Mouse (Mus musculus): ENCODE data around the gene Gpc6. TPM values are rescaled to one million over a fixed set of nuclear protein-coding genes. Genes with fewer than 3 reads are reported as not detected.

The Gpc6 gene
- polyA plus RNA-seq, 1 experiment from 2014 or later = 4.4 TPM

GRCm38 (mm10) chr14:117831267-117831666 lies 906.2 kb downstream of the Gpc6 start:
- Histone ChIP-seq H3K27ac (ENCODE audit: low read length) (no peak overlapping the region), H3K9me3 (replicated peaks; ENCODE audit: control insufficient read depth, low read length) (no peaks in the 10 kb centered on the region), H3K4me1 (ENCODE audit: control insufficient read depth, low read depth, low read length) (no peaks in the 10 kb centered on the region), H3K4me3 (ENCODE audit: low read depth, low read length) (no peak overlapping the region), H3K36me3 (ENCODE audit: control insufficient read depth, insufficient read depth) (no peaks in the 10 kb centered on the region), H3K9ac (ENCODE audit: low read depth, low read length) (no peak overlapping the region), H3K27me3 (ENCODE audit: control insufficient read depth, insufficient read depth, low read depth, low read length) (no peaks in the 10 kb centered on the region), H3K4me2 (ENCODE audit: low read depth, low read length) (no peak overlapping the region)
- ATAC-seq (ENCODE audit: low read depth) = no peak
- 68% methylated on average over 8 of the region's 8 CpGs for WGBS (ENCODE audit: insufficient replicate concordance)

- H3K27ac ChIP-seq (ENCODE audit: low read length) = no peak overlapping the region
- 56% methylated on average over 4 of the region's 4 CpGs for WGBS (ENCODE audit: insufficient replicate concordance)
- no peaks in the 10 kb centered on the region for H3K9me3 ChIP-seq (replicated peaks; ENCODE audit: control insufficient read depth, low read length)
- ATAC-seq (ENCODE audit: low read depth) = no peak
- H3K4me2 ChIP-seq (ENCODE audit: low read depth, low read length) = no peak overlapping the region
- no peaks in the 10 kb centered on the region for H3K27me3 ChIP-seq (ENCODE audit: control insufficient read depth, insufficient read depth, low read depth, low read length)
- no peak overlapping the region for H3K4me3 ChIP-seq (ENCODE audit: low read depth, low read length)
- H3K9ac ChIP-seq (ENCODE audit: low read depth, low read length) = no peak overlapping the region
- no peaks in the 10 kb centered on the region for H3K36me3 ChIP-seq (ENCODE audit: control insufficient read depth, insufficient read depth)
- no peaks in the 10 kb centered on the region for H3K4me1 ChIP-seq (ENCODE audit: control insufficient read depth, low read depth, low read length)
Measured at GRCm38 (mm10) chr14:117831731-117832130, 906.6 kb downstream of the Gpc6 start.

- Histone ChIP-seq H3K9ac (ENCODE audit: low read depth, low read length) (no peak overlapping the region), H3K27me3 (ENCODE audit: control insufficient read depth, insufficient read depth, low read depth, low read length) (no peaks in the 10 kb centered on the region), H3K36me3 (ENCODE audit: control insufficient read depth, insufficient read depth) (no peaks in the 10 kb centered on the region), H3K9me3 (replicated peaks; ENCODE audit: control insufficient read depth, low read length) (no peaks in the 10 kb centered on the region), H3K4me1 (ENCODE audit: control insufficient read depth, low read depth, low read length) (no peaks in the 10 kb centered on the region), H3K4me3 (ENCODE audit: low read depth, low read length) (no peak overlapping the region), H3K4me2 (ENCODE audit: low read depth, low read length) (no peak overlapping the region), H3K27ac (ENCODE audit: low read length) (no peak overlapping the region)
- no peak for ATAC-seq (ENCODE audit: low read depth)
- WGBS (ENCODE audit: insufficient replicate concordance) = 79% methylated on average over 6 of the region's 6 CpGs
Measured at GRCm38 (mm10) chr14:117835506-117835905, 910.4 kb downstream of the Gpc6 start.

GRCm38 (mm10) chr14:117837021-117837420 lies 911.9 kb downstream of the Gpc6 start:
- no peak overlapping the region for H3K4me2 ChIP-seq (ENCODE audit: low read depth, low read length)
- no peaks in the 10 kb centered on the region for H3K9me3 ChIP-seq (replicated peaks; ENCODE audit: control insufficient read depth, low read length)
- no peak overlapping the region for H3K9ac ChIP-seq (ENCODE audit: low read depth, low read length)
- WGBS (ENCODE audit: insufficient replicate concordance) = 67% methylated on average over 4 of the region's 4 CpGs
- no peak for ATAC-seq (ENCODE audit: low read depth)
- H3K27me3 ChIP-seq (ENCODE audit: control insufficient read depth, insufficient read depth, low read depth, low read length) = no peaks in the 10 kb centered on the region
- no peak overlapping the region for H3K27ac ChIP-seq (ENCODE audit: low read length)
- H3K4me1 ChIP-seq (ENCODE audit: control insufficient read depth, low read depth, low read length) = no peaks in the 10 kb centered on the region
- H3K36me3 ChIP-seq (ENCODE audit: control insufficient read depth, insufficient read depth) = no peaks in the 10 kb centered on the region
- H3K4me3 ChIP-seq (ENCODE audit: low read depth, low read length) = no peak overlapping the region

- no peaks in the 10 kb centered on the region for H3K4me1 ChIP-seq (ENCODE audit: control insufficient read depth, low read depth, low read length)
- WGBS (ENCODE audit: insufficient replicate concordance) = 61% methylated on average over 3 of the region's 3 CpGs
- no peak overlapping the region for H3K9ac ChIP-seq (ENCODE audit: low read depth, low read length)
- no peaks in the 10 kb centered on the region for H3K36me3 ChIP-seq (ENCODE audit: control insufficient read depth, insufficient read depth)
- no peaks in the 10 kb centered on the region for H3K9me3 ChIP-seq (replicated peaks; ENCODE audit: control insufficient read depth, low read length)
- H3K27ac ChIP-seq (ENCODE audit: low read length) = no peak overlapping the region
- H3K4me3 ChIP-seq (ENCODE audit: low read depth, low read length) = no peak overlapping the region
- ATAC-seq (ENCODE audit: low read depth) = no peak
- no peaks in the 10 kb centered on the region for H3K27me3 ChIP-seq (ENCODE audit: control insufficient read depth, insufficient read depth, low read depth, low read length)
- H3K4me2 ChIP-seq (ENCODE audit: low read depth, low read length) = no peak overlapping the region
Measured at GRCm38 (mm10) chr14:117837715-117838114, 912.6 kb downstream of the Gpc6 start.

- no peak overlapping the region for H3K4me2 ChIP-seq (ENCODE audit: low read depth, low read length)
- ATAC-seq (ENCODE audit: low read depth) = no peak
- H3K27me3 ChIP-seq (ENCODE audit: control insufficient read depth, insufficient read depth, low read depth, low read length) = no peaks in the 10 kb centered on the region
- H3K9me3 ChIP-seq (replicated peaks; ENCODE audit: control insufficient read depth, low read length) = no peaks in the 10 kb centered on the region
- 53% methylated on average over 4 of the region's 4 CpGs for WGBS (ENCODE audit: insufficient replicate concordance)
- H3K4me1 ChIP-seq (ENCODE audit: control insufficient read depth, low read depth, low read length) = no peaks in the 10 kb centered on the region
- H3K9ac ChIP-seq (ENCODE audit: low read depth, low read length) = no peak overlapping the region
- no peak overlapping the region for H3K27ac ChIP-seq (ENCODE audit: low read length)
- no peaks in the 10 kb centered on the region for H3K36me3 ChIP-seq (ENCODE audit: control insufficient read depth, insufficient read depth)
- no peak overlapping the region for H3K4me3 ChIP-seq (ENCODE audit: low read depth, low read length)
Measured at GRCm38 (mm10) chr14:117841211-117841610, 916.1 kb downstream of the Gpc6 start.

GRCm38 (mm10) chr14:117841797-117842553 lies 916.9 kb downstream of the Gpc6 start:
- ATAC-seq (ENCODE audit: low read depth) = no peak
- Histone ChIP-seq H3K27ac (ENCODE audit: low read length) (no peak overlapping the region), H3K9ac (ENCODE audit: low read depth, low read length) (no peak overlapping the region), H3K4me2 (ENCODE audit: low read depth, low read length) (no peak overlapping the region), H3K4me3 (ENCODE audit: low read depth, low read length) (no peak overlapping the region), H3K27me3 (ENCODE audit: control insufficient read depth, insufficient read depth, low read depth, low read length) (no peaks in the 10 kb centered on the region), H3K4me1 (ENCODE audit: control insufficient read depth, low read depth, low read length) (no peaks in the 10 kb centered on the region), H3K36me3 (ENCODE audit: control insufficient read depth, insufficient read depth) (no peaks in the 10 kb centered on the region), H3K9me3 (replicated peaks; ENCODE audit: control insufficient read depth, low read length) (no peaks in the 10 kb centered on the region)
- WGBS (ENCODE audit: insufficient replicate concordance) = 45% methylated on average over 14 of the region's 14 CpGs

GRCm38 (mm10) chr14:117849591-117850505 lies 924.7 kb downstream of the Gpc6 start:
- ATAC-seq (ENCODE audit: low read depth) = no peak
- H3K4me2 ChIP-seq (ENCODE audit: low read depth, low read length) = no peak overlapping the region
- 52% methylated on average over 11 of the region's 11 CpGs for WGBS (ENCODE audit: insufficient replicate concordance)

GRCm38 (mm10) chr14:117852266-117852665 lies 927.2 kb downstream of the Gpc6 start:
- Histone ChIP-seq H3K27ac (ENCODE audit: low read length) (no peak overlapping the region), H3K27me3 (ENCODE audit: control insufficient read depth, insufficient read depth, low read depth, low read length) (no peaks in the 10 kb centered on the region), H3K4me3 (ENCODE audit: low read depth, low read length) (no peak overlapping the region), H3K4me1 (ENCODE audit: control insufficient read depth, low read depth, low read length) (no peaks in the 10 kb centered on the region), H3K36me3 (ENCODE audit: control insufficient read depth, insufficient read depth) (no peaks in the 10 kb centered on the region), H3K4me2 (ENCODE audit: low read depth, low read length) (no peak overlapping the region), H3K9me3 (replicated peaks; ENCODE audit: control insufficient read depth, low read length) (no peaks in the 10 kb centered on the region), H3K9ac (ENCODE audit: low read depth, low read length) (no peak overlapping the region)
- ATAC-seq (ENCODE audit: low read depth) = no peak
- WGBS (ENCODE audit: insufficient replicate concordance) = 77% methylated on average over 3 of the region's 3 CpGs

More at GRCm38 (mm10) chr14:117849591-117850505, 924.7 kb downstream of the Gpc6 start:
- Histone ChIP-seq H3K4me1 (ENCODE audit: control insufficient read depth, low read depth, low read length) (no peaks in the 10 kb centered on the region), H3K36me3 (ENCODE audit: control insufficient read depth, insufficient read depth) (no peaks in the 10 kb centered on the region), H3K9ac (ENCODE audit: low read depth, low read length) (no peak overlapping the region), H3K27ac (ENCODE audit: low read length) (no peak overlapping the region), H3K4me3 (ENCODE audit: low read depth, low read length) (no peak overlapping the region), H3K27me3 (ENCODE audit: control insufficient read depth, insufficient read depth, low read depth, low read length) (no peaks in the 10 kb centered on the region), H3K9me3 (replicated peaks; ENCODE audit: control insufficient read depth, low read length) (no peaks in the 10 kb centered on the region)

Data from liver, embryonic 16.5 days (tissue).